Mouse (Mus musculus): ENCODE data around the gene Sucla2.
"Not testable (repeated sequence)": the region's sequence is repeated elsewhere in the genome, so short reads cannot be mapped to it uniquely, and the experiment has no call there.

Gene Sucla2

DNA sequence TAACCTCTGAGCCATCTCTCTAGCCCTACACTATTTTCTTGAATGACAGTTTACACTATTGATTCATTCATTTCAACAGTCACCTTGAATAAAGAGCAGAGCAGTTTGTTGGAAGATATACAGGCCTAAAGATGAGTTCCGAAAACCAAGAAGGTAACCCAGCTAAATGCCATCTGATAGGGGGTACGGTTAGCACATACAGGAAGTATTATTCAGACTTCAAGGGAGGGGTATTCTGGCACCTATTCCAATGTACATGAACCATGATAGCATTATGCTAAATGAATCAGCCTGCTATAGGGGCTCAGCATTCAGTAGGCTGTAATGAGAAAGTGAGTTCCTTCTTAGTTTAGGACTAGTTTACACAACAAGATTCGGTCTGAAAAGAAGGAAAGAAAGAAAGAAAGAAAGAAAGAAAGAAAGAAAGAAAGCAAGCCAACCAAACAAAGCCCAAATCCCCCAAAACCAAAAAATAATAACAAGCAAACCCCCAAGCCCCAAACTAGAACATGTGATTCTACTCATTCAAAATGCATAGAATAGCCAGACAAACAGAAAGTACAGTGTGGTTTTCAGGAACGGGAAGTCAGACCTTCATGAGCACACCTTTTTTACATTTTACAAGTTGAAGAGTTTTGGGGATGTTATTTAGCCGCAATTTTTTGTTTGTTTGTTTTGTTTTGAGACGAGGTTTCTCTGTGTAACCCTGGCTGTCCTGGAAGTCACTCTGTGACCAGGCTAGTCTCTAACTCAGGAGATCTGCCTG is 16.3 kb upstream of the Sucla2 start:
- DNase-seq (ENCODE audit: extremely low read depth, insufficient read length, low spot score): no peak

DNA sequence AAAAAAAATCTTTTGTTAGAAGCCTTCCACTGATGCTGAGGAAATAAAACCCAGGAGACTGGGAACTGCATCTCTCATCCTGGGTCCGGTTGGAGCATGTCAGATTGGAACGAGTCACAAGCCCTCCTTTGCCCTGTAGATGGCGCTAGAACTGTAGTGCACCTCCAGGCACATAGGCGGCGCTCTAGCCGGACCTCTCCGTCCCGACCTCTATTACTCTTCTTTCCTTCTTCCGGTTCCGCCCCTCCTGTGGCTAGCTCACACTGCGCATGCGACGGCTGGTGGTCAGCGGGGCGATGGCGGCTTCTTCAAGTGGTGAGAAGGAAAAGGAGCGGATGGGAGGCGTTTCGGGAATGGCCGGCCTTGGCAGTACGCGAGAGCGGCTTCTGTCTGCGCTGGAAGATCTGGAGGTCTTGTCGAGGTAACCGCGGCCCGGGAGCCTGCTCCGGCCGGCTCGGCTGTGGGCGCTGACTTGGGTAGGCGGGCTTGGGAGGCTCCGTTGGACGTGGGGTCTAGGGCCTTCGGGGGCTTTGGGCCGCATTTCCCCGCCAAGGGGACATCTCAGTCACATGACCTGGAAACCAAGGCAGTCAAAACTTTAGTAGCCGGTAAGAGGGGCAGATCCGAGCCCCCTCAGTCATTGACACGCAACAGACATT is 15.2 kb upstream of the Sucla2 start, which contains the start of gene Med4:
TSS of gene Med4 (plus strand) at position 261 of the 659 bp plus-strand sequence.
- peak; percentile 89 for DNase-seq (ENCODE audit: extremely low read depth, insufficient read length, low spot score)

DNA sequence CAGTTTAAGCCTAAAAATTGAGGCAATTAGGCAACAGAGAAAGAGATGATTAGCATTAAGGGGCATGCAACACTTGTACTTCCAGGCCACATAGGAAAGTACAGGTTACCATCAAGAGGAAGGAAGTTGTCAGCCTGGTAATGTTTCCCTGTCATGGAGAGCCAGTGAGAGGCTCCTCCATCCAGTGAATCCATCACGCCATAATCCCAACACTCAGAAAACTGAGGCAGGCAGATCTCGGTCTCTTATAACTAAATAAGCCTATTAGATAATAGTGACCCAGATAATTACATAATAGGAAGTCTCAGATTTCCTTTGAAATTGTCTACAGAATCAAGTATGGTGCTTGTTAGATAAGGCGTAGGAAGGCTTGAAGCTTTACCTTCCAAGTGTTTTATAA is 983 bp upstream of the Sucla2 start:
- DNase-seq (ENCODE audit: extremely low read depth, insufficient read length, low spot score): no peak

GRCm38 (mm10) chr14:73528661-73529060 is 3.5 kb downstream of the Sucla2 start:
- DNase-seq (ENCODE audit: extremely low read depth, insufficient read length, low spot score): not testable (repeated sequence)

DNA sequence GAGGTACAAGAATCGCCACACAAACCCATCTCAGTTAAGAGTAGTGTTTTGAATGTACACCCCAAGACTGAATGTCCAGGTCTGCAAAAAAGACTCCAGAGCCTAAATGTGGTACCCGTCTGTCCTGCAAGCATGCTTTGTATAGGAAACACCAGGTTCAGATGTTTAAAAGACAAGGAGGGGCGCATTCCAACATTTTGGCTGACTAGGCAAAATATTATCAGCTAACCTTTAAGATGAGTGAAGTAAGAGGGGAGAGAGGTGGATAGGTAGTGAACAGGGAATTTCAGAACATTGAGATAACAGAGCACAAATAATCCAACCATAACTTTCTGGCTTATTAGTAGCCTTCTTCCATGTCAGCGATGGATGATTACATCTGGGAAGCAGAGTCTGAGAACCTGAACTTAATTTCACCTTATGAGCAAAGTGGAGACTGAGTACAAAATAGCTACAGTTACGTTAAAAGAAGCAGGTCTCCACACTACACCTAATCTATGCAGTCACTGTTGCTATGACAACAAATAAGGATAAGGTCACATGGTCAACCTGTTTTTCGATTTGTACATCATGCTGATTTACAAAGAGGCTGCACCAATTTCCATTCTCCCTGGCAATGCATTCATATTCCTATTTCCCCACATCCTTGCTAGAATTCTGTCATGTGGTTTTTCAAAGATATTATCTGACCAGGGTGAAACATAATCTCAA is 8.8 kb downstream of the Sucla2 start:
- no peak for DNase-seq (ENCODE audit: extremely low read depth, insufficient read length, low spot score)

DNA sequence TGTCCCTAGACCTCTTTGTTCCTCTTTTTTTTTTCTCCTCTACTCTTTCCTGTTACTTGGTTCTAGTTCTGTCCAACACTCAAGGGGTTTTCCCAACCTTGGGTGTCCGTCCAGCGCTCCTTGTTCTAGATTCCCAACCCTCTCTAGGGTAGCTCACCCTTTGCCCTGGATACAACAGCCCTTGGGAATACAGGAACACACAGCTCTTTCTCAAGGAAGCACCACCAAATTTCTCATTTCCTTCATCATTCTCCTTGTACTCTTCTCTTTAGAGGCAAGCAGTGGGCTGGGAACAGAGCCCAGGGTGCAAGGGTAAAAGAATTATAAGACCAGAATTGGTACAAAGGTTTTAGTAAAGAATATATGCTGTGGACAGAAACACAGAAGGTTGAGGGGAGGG is 10.5 kb downstream of the Sucla2 start:
- no peak for DNase-seq (ENCODE audit: extremely low read depth, insufficient read length, low spot score)

- DNase-seq (ENCODE audit: extremely low read depth, insufficient read length, low spot score): no peak
Observed at GRCm38 (mm10) chr14:73543781-73544180, 18.7 kb downstream of the Sucla2 start.

- DNase-seq (ENCODE audit: extremely low read depth, insufficient read length, low spot score): no peak
Observed at GRCm38 (mm10) chr14:73547034-73547433, 21.9 kb downstream of the Sucla2 start.

DNA sequence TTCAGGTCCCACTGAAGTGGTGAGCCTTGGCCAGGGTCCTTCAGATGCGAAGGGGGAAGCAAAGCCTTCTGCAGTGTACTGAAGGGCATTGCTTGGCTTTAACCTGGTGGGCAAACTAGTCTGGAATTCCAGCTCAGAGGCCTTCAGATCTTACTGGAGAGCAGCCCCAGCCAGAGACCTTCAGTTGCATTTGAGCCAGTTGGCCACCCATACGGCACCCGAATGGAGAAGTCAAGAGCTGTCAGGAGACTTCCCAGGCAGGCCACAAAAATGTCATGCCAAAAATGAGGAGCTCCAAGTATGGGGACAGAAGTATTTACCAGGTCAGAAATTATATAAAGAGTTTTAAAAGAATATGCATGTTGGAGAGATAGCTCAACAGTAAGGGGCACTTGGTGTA is 22.9 kb downstream of the Sucla2 start, which contains the start of gene Nudt15:
TSS of gene Nudt15 (minus strand) at position 192 of the 400 bp plus-strand sequence.
- DNase-seq (ENCODE audit: extremely low read depth, insufficient read length, low spot score): no peak

- no peak for DNase-seq (ENCODE audit: extremely low read depth, insufficient read length, low spot score)
Observed at GRCm38 (mm10) chr14:73550291-73550690, 25.2 kb downstream of the Sucla2 start.

DNA sequence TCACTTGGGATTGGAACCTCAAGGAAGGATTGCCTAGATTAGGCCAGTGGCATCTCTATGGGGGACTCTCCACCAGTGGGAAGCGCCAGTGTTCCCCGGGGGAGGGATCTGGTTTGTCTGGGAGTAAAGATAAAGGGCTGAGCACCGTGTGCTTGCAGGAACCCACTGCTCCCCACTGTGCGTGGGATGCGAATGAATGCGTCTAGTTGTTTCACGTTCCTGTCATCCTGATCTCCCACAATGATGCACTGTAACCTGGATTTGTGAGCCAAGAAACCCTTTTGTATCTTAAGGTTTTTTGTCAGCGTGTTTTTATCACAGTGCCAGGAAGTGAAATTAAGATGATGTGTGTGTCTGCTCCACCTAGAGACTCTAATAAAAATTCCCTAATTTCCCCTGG is 25.6 kb downstream of the Sucla2 start:
- no peak for DNase-seq (ENCODE audit: extremely low read depth, insufficient read length, low spot score)

- DNase-seq (ENCODE audit: extremely low read depth, insufficient read length, low spot score): no peak
Observed at GRCm38 (mm10) chr14:73551164-73551563, 26.0 kb downstream of the Sucla2 start.

DNA sequence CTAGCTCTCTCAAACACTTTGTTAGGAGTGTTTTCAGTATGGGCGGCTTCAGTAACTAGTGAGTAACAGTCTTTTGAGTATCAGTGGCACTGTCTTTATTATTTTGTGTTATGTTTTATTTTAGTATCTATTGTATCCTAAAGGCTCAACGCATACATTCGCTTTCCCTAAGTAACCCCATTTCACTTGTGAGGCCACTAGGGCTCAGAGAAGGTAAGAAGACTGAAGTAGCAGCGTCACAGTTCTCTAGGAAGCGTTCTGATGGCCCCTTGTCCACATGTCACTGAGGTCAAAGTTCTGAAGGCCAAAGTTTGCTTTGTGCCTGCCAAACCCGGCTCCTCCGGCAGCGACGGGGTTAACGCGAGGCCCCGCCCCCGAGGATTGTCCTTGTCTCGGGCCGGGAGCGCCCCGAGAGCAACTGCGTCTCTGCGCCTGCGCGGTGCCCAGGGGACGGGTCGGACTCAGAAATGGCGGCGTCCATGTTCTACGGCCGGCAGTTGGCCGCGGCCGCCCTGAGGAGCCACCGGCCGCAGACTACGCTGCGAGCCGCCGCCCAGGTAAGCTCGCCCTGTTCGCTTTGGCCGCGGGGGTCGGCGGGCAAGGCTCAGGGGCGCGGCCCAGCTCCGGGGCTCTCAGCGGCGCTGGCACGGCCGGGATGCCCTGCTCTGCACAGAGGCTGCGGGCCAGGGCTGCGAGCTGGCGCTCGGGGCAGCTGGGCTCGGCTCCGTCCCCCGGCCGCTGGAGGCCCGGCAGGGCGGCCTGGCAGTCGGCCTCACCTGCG is 27.4 kb downstream of the Sucla2 start:
- peak; percentile 87 for DNase-seq (ENCODE audit: extremely low read depth, insufficient read length, low spot score)

DNA sequence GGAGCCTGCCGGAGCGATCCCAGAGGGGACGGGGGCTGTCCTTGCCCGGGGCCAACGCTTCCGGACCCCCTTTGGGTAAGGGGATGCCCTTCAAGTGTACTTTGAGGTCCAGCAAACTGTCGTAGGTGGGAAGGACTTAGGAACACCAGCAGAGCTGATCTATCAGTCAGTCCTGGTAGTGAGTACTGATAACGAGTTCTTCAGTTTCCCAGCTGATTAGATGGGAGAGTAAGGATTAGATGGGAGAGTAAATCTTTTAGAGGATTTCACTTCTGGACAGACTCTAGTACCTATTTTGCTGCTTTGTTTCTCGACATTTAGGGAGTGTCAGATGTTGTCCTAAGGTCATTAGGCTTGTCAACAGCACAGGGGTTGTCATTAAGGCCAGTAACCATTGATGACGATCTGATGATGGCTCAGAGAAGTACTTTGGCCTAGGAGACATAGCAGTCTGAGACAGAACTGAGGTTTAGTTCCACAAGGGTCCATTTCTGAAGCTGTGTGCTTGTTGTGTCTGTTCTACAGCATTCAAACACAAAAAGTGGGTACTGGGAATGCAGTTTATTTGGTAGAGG is 28.1 kb downstream of the Sucla2 start:
- DNase-seq (ENCODE audit: extremely low read depth, insufficient read length, low spot score): no peak

DNA sequence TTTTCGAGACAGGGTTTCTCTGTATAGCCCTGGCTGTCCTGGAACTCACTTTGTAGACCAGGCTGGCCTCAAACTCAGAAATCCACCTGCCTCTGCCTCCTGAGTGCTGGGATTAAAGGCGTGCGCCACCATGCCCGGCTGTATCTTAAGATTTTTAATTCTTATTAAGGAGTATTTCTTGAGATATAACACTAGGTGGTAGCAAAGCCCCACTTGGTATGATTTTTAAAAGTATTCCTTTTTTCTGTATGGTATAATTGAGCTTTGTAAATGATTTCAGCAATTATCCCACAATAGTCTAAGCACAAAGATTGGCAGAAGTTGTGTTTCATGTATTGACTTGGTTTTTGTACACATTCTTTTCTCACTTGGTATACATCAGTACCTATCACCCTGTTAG is 44.7 kb downstream of the Sucla2 start:
- not testable (repeated sequence) for DNase-seq (ENCODE audit: extremely low read depth, insufficient read length, low spot score)

DNA sequence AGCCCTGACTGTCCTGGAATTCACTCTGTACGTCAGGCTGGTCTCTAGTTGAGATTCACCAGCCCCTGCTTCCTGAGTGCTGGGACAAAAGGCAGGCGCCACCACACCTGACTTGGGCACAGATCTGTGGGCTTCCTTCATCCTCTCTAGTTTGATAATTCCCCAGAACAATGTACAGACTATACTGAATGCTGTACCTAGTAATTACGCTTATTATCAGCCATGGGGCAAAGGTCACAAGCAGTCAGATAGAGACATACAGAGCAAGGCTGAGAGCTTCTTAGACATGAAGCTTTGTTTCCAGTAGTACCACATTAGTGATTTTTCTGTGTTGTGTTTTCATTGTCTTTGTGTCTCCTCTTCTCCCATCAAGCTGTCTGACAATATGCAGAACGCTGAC is 46.0 kb downstream of the Sucla2 start:
- DNase-seq (ENCODE audit: extremely low read depth, insufficient read length, low spot score): no peak

- no peak for DNase-seq (ENCODE audit: extremely low read depth, insufficient read length, low spot score)
Observed at GRCm38 (mm10) chr14:73574053-73574452, 48.9 kb downstream of the Sucla2 start.

DNA sequence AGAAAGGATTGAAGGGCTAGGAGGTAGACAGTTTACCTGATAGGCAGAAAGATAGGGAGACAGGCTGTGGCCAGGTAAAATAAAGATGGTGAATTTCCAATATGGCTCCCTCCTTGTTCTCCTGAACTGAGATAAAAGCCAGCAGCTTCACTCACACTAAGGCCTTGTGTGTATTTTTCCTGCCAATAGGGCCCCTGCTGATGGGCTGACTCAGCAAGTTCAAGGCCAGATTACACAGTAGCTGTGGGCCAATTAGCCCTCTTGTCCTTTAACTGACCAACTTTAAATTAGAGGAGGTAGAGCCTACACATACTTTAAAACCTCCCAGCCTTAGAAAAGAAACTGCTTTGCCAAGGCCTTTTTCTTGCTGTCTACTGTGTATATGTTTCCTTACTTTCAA is 51.2 kb downstream of the Sucla2 start:
- DNase-seq (ENCODE audit: extremely low read depth, insufficient read length, low spot score): no peak

- no peak for DNase-seq (ENCODE audit: extremely low read depth, insufficient read length, low spot score)
Observed at GRCm38 (mm10) chr14:73588080-73588479, 63.0 kb downstream of the Sucla2 start.

DNA sequence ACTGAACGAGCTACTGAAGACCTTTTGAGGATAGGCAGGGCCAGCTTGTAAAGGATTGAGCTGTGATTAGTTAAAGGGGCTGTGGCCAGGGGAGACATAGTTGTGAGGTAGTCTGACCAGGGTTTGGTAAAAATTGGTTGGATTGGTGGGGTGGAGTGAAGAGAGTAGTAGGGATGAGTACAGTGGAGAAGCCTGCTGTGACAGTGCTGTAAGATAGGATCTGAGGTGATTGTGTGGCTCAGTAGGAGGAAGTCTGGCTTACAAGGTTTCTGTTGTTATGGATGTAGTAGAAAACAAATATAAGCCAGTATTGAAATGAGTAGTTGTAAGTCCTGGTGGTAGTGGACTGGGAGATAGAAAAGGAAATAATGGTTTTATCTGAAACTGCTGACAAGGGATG is 67.0 kb downstream of the Sucla2 start:
- DNase-seq (ENCODE audit: extremely low read depth, insufficient read length, low spot score): no peak
